Mouse (Mus musculus): ENCODE measurements around the gene Bpi.

Bpi gene

GRCm38 (mm10) chr2:158242170-158242896, 15.6 kb upstream of the Bpi start:
- no peak for DNase-seq (ENCODE audit: low read depth, low spot score)

GRCm38 (mm10) chr2:158243129-158243870, 14.6 kb upstream of the Bpi start:
- no peak for DNase-seq (ENCODE audit: low read depth, low spot score)

- DNase-seq (ENCODE audit: low read depth, low spot score) = no peak
Observed at GRCm38 (mm10) chr2:158245072-158245817, 12.6 kb upstream of the Bpi start.

GRCm38 (mm10) chr2:158247852-158248251, 10.0 kb upstream of the Bpi start:
- no peak for DNase-seq (ENCODE audit: low read depth, low spot score)

GRCm38 (mm10) chr2:158248318-158248717, 9.6 kb upstream of the Bpi start:
- no peak for DNase-seq (ENCODE audit: low read depth, low spot score)

GRCm38 (mm10) chr2:158250558-158250957, 7.3 kb upstream of the Bpi start:
- DNase-seq (ENCODE audit: low read depth, low spot score) = no peak

GRCm38 (mm10) chr2:158253806-158254205, 4.1 kb upstream of the Bpi start:
- DNase-seq (ENCODE audit: low read depth, low spot score) = peak; percentile 23

GRCm38 (mm10) chr2:158256894-158257293, 1.0 kb upstream of the Bpi start:
- peak; percentile 51 for DNase-seq (ENCODE audit: low read depth, low spot score)

- DNase-seq (ENCODE audit: low read depth, low spot score) = peak; percentile 94
Observed at GRCm38 (mm10) chr2:158258781-158259180, 887 bp downstream of the Bpi start.

GRCm38 (mm10) chr2:158259498-158259897, 1.6 kb downstream of the Bpi start:
- no peak for DNase-seq (ENCODE audit: low read depth, low spot score)

GRCm38 (mm10) chr2:158264877-158265276, 7.0 kb downstream of the Bpi start:
- DNase-seq (ENCODE audit: low read depth, low spot score) = no peak

GRCm38 (mm10) chr2:158270017-158270416, 12.1 kb downstream of the Bpi start:
- DNase-seq (ENCODE audit: low read depth, low spot score) = no peak

- DNase-seq (ENCODE audit: low read depth, low spot score) = no peak
Observed at GRCm38 (mm10) chr2:158273646-158274045, 15.8 kb downstream of the Bpi start.

- no peak for DNase-seq (ENCODE audit: low read depth, low spot score)
Observed at GRCm38 (mm10) chr2:158275349-158275748, 17.5 kb downstream of the Bpi start.

GRCm38 (mm10) chr2:158275811-158276210, 17.9 kb downstream of the Bpi start:
- DNase-seq (ENCODE audit: low read depth, low spot score) = no peak

GRCm38 (mm10) chr2:158276451-158276850, 18.6 kb downstream of the Bpi start:
- no peak for DNase-seq (ENCODE audit: low read depth, low spot score)

GRCm38 (mm10) chr2:158276878-158277277, 19.0 kb downstream of the Bpi start:
- no peak for DNase-seq (ENCODE audit: low read depth, low spot score)

GRCm38 (mm10) chr2:158279656-158280055, 21.8 kb downstream of the Bpi start:
- no peak for DNase-seq (ENCODE audit: low read depth, low spot score)

GRCm38 (mm10) chr2:158281497-158282205, 23.8 kb downstream of the Bpi start:
- peak; percentile 56 for DNase-seq (ENCODE audit: low read depth, low spot score)

GRCm38 (mm10) chr2:158283136-158283535, 25.2 kb downstream of the Bpi start:
- DNase-seq (ENCODE audit: low read depth, low spot score) = no peak

- DNase-seq (ENCODE audit: low read depth, low spot score) = no peak
Observed at GRCm38 (mm10) chr2:158283771-158284170, 25.9 kb downstream of the Bpi start.

- peak; percentile 88 for DNase-seq (ENCODE audit: low read depth, low spot score)
Observed at GRCm38 (mm10) chr2:158284571-158284970, 26.7 kb downstream of the Bpi start.

Data from ZHBTc4 (cell line).